Mouse (Mus musculus) intestine, embryonic 16.5 days (tissue): ENCODE data around the gene Nfic. TPM values are rescaled to one million over a fixed set of nuclear protein-coding genes. Genes with fewer than 3 reads are reported as not detected.

Source experiments
- ATAC-seq: fragments of 200-750 bp; cut with Nextera tagmentation; 2 replicates; pipeline ENCODE4 v1.8.0; 2017; ENCODE audit warnings: moderate TSS enrichment, moderate library complexity
- H3K27ac ChIP-seq: fragments of 300-500 bp; sonication (generic); 2 replicates; pipeline ENCODE4 v1.5.1; 2014; ENCODE audit warnings: mild to moderate bottlenecking, low read length
- H3K27me3 ChIP-seq: fragments of 300-500 bp; sonication (generic); replicated peaks from 2 replicates; pipeline ENCODE4 v1.6.1; 2014; ENCODE audit warnings: low read length, control low read depth, mixed read lengths; ENCODE audit not compliant: control insufficient read depth, insufficient read depth
- H3K36me3 ChIP-seq: fragments of 300-500 bp; sonication (generic); 2 replicates; pipeline ENCODE4 v1.6.1; 2014; ENCODE audit warnings: low read length, control low read depth; ENCODE audit not compliant: control insufficient read depth, insufficient read depth
- H3K4me1 ChIP-seq: fragments of 300-500 bp; sonication (generic); 2 replicates; pipeline ENCODE4 v1.6.1; 2014; ENCODE audit warnings: low read length, control low read depth, mixed read lengths; ENCODE audit not compliant: control insufficient read depth, insufficient read depth
- H3K4me2 ChIP-seq: fragments of 300-500 bp; sonication (generic); 2 replicates; pipeline ENCODE4 v1.6.1; 2014; ENCODE audit warnings: low read depth, low read length, control low read depth
- H3K4me3 ChIP-seq: fragments of 300-500 bp; sonication (generic); 2 replicates; pipeline ENCODE4 v1.5.1; 2014; ENCODE audit warnings: mild to moderate bottlenecking, low read length
- H3K9ac ChIP-seq: fragments of 300-500 bp; sonication (generic); 2 replicates; pipeline ENCODE4 v1.6.1; 2014; ENCODE audit warnings: low read depth, low read length
- H3K9me3 ChIP-seq: fragments of 300-500 bp; sonication (generic); 2 replicates; pipeline ENCODE4 v1.6.1; 2016; ENCODE audit warnings: low read length, control low read depth; ENCODE audit not compliant: control insufficient read depth
- WGBS: fragments of 180-500 bp; shearing (Covaris S2); extraction: QIAGEN DNeasy Blood & Tissue Kit; methylation state at CpG from one replicate; pipeline ENCODE4 v1.1.7; 2014; 5-methylcytosine and 5-hydroxymethylcytosine counted together
- polyA plus RNA-seq: library from polyadenylated mRNA; unstranded; fragments of >200 nt; fragmentation: Nextera tagmentation; extraction: Ambion mirVana; gene quantifications from 2 replicates; pipeline ENCODE4 v1.2.1, GENCODE M21; 2015

Nfic gene
- polyA plus RNA-seq, 1 experiment from 2014 or later = 49.8 TPM

DNA sequence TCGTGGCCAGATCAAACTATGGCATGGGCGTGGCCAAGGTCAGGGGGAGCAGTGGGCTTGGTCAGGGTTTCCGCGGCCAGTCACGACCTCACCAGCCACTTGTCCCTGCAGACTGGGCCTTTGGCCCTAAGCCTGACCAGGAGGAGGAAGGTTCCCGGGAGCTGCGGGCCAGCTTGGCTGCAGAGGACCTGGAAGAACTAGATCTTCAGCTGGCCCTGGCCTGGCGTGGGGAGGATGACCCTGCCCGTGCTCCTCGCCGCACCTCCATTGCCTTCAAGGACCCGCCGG lies 64.8 kb downstream of the Nfic start:
- WGBS = 87% methylated on average over 13 of the region's 13 CpGs
- no peak overlapping the region for H3K4me3 ChIP-seq
- no peaks in the 10 kb centered on the region for H3K9me3 ChIP-seq
- no peak for ATAC-seq
- H3K27ac ChIP-seq = no peak overlapping the region
- H3K27me3 ChIP-seq = no peaks in the 10 kb centered on the region
- peaks cover 11% of the 10 kb centered on the region for H3K36me3 ChIP-seq
- no peak overlapping the region for H3K4me2 ChIP-seq
- H3K4me1 ChIP-seq = peaks cover 27% of the 10 kb centered on the region
- H3K9ac ChIP-seq = no peak overlapping the region

DNA sequence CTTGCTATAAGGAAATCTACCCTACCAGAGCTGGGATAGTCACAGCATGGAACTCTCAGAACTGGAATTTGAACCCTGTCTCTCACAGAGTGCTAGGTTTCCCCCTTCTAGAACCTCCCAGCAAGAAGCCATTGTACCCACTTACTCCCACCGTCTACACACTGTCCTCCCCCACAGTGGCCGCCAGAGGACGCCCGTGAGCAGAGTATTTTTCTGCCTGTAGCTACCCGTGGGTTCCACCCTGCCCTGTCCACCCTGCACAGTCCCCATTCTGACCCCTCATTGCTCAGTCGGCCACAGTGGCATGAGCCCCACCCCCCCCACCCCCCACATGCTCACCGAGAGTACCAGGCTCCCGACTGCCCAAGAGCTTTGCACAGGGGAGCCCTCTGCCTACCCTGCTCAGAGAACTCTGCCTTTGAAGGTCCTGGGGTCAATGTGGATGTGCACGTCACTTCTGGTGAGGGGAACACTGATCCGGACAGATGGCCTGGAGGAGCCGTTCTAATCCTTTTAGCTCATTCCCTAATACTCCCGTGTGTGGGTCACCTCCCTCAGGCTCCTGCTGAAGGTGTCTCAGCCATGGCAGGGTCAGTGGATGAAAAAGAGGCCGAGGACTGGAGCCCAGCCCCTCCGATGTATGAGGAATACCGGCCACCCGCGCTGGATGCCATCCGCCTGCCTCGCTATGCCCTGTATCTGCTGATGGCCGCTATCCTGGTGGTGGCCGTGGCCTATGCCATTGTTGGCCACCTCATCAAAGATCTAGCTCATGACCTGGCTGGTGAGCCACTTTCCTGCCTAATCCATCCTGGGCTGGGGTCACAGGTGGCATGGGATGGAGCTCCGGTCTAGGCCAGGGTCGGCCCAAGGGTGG lies 65.4 kb downstream of the Nfic start:
- Histone ChIP-seq H3K9me3 (no peaks in the 10 kb centered on the region), H3K27ac (peak overlapping the region; percentile 10; the same call in 1 of the 2 replicates), H3K27me3 (no peaks in the 10 kb centered on the region), H3K9ac (peak overlapping the region; percentile 27), H3K4me1 (peaks cover 32% of the 10 kb centered on the region), H3K4me3 (no peak overlapping the region), H3K4me2 (no peak overlapping the region), H3K36me3 (peaks cover 11% of the 10 kb centered on the region)
- 61% methylated on average over 23 of the region's 23 CpGs for WGBS
- ATAC-seq = no peak

DNA sequence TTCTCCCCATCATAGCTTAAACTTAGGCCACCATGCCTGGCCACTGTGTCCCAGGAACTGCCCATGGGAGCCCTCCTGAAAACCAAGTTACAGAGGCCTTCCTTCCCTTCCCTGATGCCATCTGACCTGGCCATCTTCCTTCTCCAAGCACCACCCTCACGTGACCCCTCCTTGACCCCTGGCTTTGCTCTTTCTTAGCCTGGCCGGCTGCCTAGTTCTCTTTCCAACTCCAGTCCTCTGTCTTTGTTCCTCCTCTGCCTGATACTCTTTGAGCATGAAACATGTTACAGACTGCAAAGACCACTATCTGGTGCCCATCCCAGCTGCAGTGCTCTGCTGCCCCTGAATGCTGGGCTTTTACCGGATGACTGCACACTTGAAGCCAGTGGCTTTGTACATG lies 66.1 kb downstream of the Nfic start:
- ATAC-seq = no peak
- H3K9ac ChIP-seq = peak overlapping the region; percentile 27
- peaks cover 35% of the 10 kb centered on the region for H3K4me1 ChIP-seq
- WGBS = 44% methylated on average over 3 of the region's 3 CpGs
- peaks cover 11% of the 10 kb centered on the region for H3K36me3 ChIP-seq
- no peak overlapping the region for H3K4me2 ChIP-seq
- peak overlapping the region; percentile 10; the same call in 1 of the 2 replicates for H3K27ac ChIP-seq
- no peaks in the 10 kb centered on the region for H3K27me3 ChIP-seq
- H3K9me3 ChIP-seq = no peaks in the 10 kb centered on the region
- no peak overlapping the region for H3K4me3 ChIP-seq

DNA sequence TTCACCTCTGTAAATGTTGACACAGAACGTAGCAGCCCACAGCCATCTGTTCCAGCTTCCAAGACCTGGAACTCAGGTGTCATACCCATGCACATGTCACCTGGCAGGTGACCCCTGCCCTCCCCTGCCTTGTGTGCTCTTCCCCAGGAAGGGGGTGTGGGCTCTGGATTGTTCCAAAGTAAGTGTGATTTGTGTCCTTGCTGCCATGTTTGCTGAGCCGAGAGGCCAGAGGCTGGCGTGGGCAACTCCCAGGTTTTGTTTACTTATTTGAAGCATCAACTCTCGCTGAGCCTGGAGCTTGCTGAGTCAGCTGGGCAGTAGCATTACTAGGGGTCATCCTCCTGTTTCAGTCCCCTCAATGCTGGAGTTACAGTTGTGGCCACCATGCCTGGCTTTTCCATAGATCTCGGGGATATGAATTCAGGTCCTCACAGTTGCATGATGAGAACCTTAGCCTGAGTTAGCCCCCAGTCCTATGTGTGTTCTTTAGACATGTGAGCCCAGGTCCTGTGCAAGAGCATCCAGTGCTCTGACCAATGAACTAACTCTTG lies 66.9 kb downstream of the Nfic start, which contains the start of gene Gm48552:
Gene Gm48552, plus strand, starts transcription at position 501 of the 551 bp plus-strand sequence.
- Histone ChIP-seq H3K4me1 (peaks cover 35% of the 10 kb centered on the region), H3K9ac (peak within 1 kb of the TSS; percentile 35), H3K36me3 (peaks cover 11% of the 10 kb centered on the region), H3K9me3 (no peaks in the 10 kb centered on the region), H3K4me2 (no peak within 1 kb of the TSS), H3K27me3 (no peaks in the 10 kb centered on the region), H3K27ac (peak within 1 kb of the TSS; percentile 10; the same call in 1 of the 2 replicates), H3K4me3 (no peak within 1 kb of the TSS)
- 53% methylated on average over 5 of the region's 5 CpGs for WGBS
- no peak for ATAC-seq

DNA sequence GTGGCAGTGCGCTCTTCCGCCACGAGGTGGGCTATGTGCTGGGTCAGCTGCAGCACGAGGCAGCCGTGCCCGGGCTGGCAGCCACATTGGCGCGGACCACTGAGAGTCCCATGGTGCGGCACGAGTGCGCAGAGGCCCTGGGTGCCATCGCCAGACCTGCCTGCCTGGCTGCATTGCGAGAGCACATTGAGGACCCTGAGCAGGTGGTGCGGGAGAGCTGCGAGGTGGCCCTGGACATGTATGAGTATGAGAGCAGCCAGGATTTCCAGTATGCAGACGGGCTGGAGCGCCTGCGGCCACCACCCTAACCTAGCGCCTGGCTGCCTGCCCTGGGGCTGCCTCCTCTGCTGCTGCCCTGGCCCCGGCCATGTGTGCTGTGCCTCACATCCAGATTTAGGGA lies 67.7 kb downstream of the Nfic start:
- WGBS = 95% methylated on average over 20 of the region's 20 CpGs
- Histone ChIP-seq H3K36me3 (peaks cover 11% of the 10 kb centered on the region), H3K9me3 (no peaks in the 10 kb centered on the region), H3K9ac (peak overlapping the region; percentile 35; the same call in 1 of the 2 replicates), H3K4me3 (no peak overlapping the region), H3K27ac (0 out of 2 replicates have a peak overlapping the region, but pooled peaks have one; percentile 4), H3K27me3 (no peaks in the 10 kb centered on the region), H3K4me1 (peaks cover 30% of the 10 kb centered on the region), H3K4me2 (no peak overlapping the region)
- no peak for ATAC-seq

DNA sequence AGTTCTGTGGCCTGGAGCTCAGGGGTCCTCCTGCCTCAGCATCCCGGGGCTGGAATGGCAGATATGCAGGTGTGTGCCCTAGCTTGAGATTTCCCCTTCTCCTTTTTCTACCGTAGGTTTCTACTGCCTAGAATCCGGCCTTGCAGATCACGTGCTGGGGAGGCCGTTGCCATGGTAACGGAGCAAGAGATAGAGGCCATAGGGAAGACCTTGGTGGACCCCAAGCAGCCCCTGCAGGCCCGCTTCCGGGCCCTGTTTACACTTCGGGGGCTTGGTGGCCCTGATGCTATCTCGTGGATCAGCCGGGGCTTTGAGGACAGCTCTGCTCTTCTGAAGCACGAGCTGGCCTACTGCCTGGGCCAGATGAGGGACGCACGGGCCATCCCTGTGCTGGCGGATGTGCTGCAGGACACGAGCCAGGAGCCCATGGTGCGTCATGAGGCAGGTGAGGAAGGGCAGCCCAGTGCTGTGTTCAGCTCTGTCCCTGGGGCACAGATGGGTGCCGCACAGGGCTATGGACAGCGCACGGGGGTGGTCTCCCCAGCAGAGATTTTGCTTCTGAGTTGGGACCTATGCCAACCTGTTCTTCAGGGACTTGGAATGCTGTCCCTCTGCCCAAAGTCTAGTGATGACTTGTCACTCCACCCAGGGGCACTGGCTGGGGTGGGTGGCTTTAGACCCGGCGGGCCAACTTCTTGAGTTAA lies 69.7 kb downstream of the Nfic start:
- no peak overlapping the region for H3K27ac ChIP-seq

DNA sequence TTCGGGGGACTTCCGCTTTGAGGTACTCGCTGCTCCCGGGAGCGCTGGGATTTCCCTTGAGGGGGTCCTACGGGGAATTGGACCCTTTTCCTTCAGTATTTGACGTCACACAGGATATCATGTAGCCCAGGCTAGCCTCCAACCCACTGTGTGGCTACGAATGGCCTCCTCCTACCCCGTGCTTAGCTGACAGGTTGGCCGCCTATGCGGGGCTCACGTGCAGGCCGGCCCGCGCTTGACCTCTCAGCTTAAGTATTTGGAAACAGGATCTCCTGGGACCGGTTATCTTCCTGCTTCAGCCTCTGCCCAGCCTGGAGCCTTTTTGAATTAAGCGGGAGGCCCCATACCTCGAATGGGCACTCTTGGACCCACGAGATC lies 70.8 kb downstream of the Nfic start:
- no peaks in the 10 kb centered on the region for H3K27me3 ChIP-seq
- peak overlapping the region; percentile 74 for H3K4me3 ChIP-seq
- WGBS = under 1% methylated on average over 19 of the region's 19 CpGs
- peaks cover 11% of the 10 kb centered on the region for H3K36me3 ChIP-seq
- H3K4me2 ChIP-seq = peak overlapping the region; percentile 66
- no peaks in the 10 kb centered on the region for H3K9me3 ChIP-seq
- peak overlapping the region; percentile 65 for H3K27ac ChIP-seq
- peak; percentile 11 for ATAC-seq
- peak overlapping the region; percentile 80 for H3K9ac ChIP-seq
- peaks cover 25% of the 10 kb centered on the region for H3K4me1 ChIP-seq

More for the DNA sequence above, 69.7 kb downstream of the Nfic start:
- H3K36me3 ChIP-seq = peaks cover 11% of the 10 kb centered on the region
- ATAC-seq = no peak
- WGBS = 67% methylated on average over 22 of the region's 22 CpGs
- H3K9ac ChIP-seq = peak overlapping the region; percentile 80
- peaks cover 26% of the 10 kb centered on the region for H3K4me1 ChIP-seq
- peak overlapping the region; percentile 66 for H3K4me2 ChIP-seq
- no peaks in the 10 kb centered on the region for H3K9me3 ChIP-seq
- H3K27me3 ChIP-seq = no peaks in the 10 kb centered on the region
- H3K4me3 ChIP-seq = peak overlapping the region; percentile 74

DNA sequence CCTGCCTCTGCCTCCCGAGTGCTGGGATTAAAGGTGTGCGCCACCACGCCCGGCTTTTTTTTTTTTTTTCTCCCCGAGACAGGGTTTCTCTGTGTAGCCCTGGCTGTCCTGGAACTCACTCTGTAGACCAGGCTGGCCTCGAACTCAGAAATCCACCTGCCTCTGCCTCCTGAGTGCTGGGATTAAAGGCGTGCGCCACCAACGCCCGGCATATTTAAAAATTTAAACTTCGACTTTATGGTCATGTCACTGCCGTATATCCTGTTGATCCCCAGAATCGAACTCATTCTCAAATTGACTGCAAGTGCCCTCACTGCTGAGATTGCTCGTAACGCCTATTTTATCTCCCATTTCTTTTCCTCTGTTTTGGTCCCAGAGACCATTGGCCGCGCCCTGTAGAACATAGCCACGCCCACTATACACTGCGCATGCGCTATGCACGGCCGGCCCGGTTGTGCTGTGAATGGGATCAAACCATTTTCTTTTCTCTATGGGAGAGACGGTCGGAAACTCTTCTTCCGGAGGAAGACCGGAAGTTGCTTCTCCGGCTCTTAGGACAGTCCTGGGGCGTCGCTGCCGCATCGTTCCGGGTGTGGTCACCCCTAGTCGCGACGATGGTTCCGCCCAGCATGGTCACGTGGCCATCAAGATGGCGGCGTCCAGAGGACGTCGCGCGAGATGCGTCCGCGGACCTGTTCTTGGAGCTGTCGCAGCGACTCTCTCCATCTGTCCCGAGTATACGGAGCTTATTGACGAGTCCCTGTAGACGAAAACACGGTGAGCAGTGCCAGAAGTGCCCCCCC lies 71.4 kb downstream of the Nfic start, which contains the start of the genes Dohh and Gm48551:
Gene Dohh, plus strand, starts transcription at position 627 of the 803 bp plus-strand sequence.
Gene Gm48551, plus strand, starts transcription at position 665 of the 803 bp plus-strand sequence.
- peaks cover 20% of the 10 kb centered on the region for H3K4me1 ChIP-seq
- WGBS = 5% methylated on average over 51 of the region's 54 CpGs
- H3K4me3 ChIP-seq = peak within 1 kb of the TSS; percentile 74
- no peaks in the 10 kb centered on the region for H3K9me3 ChIP-seq
- peak; percentile 91 for ATAC-seq
- peak within 1 kb of the TSS; percentile 80 for H3K9ac ChIP-seq
- H3K27ac ChIP-seq = peak within 1 kb of the TSS; percentile 65
- no peaks in the 10 kb centered on the region for H3K27me3 ChIP-seq
- peaks cover 11% of the 10 kb centered on the region for H3K36me3 ChIP-seq
- H3K4me2 ChIP-seq = peak within 1 kb of the TSS; percentile 66
